Mouse (Mus musculus) kidney, adult 2 months (tissue): ENCODE data around the gene Dctd. TPM values are rescaled to one million over a fixed set of nuclear protein-coding genes. Genes with fewer than 3 reads are reported as not detected.

Experiments used
- DNase-seq: peaks from one replicate; pipeline ENCODE4 v3.0.0; 2021
- H3K27ac ChIP-seq: fragments of 200-500 bp; 2 replicates; pipeline ENCODE4 v1.5.1; 2012; ENCODE audit warnings: low read depth, low read length, control low read depth, inconsistent platforms; ENCODE audit not compliant: insufficient read depth
- H3K27me3 ChIP-seq: fragments of 200-500 bp; replicated peaks from 2 replicates; pipeline ENCODE4 v1.6.1; 2012; ENCODE audit warnings: mild to moderate bottlenecking, moderate library complexity, low read length, inconsistent platforms; ENCODE audit not compliant: control insufficient read depth, insufficient read depth
- H3K36me3 ChIP-seq: fragments of 200-500 bp; 2 replicates; pipeline ENCODE4 v1.6.1; 2012; ENCODE audit warnings: mild to moderate bottlenecking, moderate library complexity, low read length, inconsistent platforms; ENCODE audit not compliant: control insufficient read depth, insufficient read depth
- H3K4me1 ChIP-seq: fragments of 200-500 bp; 2 replicates; pipeline ENCODE4 v1.6.1; 2011; ENCODE audit warnings: low read length; ENCODE audit not compliant: control insufficient read depth, insufficient read depth
- H3K4me3 ChIP-seq: fragments of 200-500 bp; 2 replicates; pipeline ENCODE4 v1.5.1; 2011; ENCODE audit warnings: mild to moderate bottlenecking, low read depth, low read length, control low read depth; ENCODE audit not compliant: insufficient read depth
- CTCF ChIP-seq: fragments of 200-500 bp; conservative IDR thresholded peaks from 2 replicates; pipeline ENCODE4 v1.5.1; 2011; ENCODE audit warnings: low read depth, mild to moderate bottlenecking, control low read depth, low read length, moderate library complexity, mixed read lengths; ENCODE audit not compliant: insufficient read depth, insufficient read length
- POLR2A ChIP-seq: fragments of 200-500 bp; IDR thresholded peaks from one replicate; pipeline ENCODE4 v1.6.1; 2011; ENCODE audit warnings: low read depth, low read length, control low read depth
- WGBS: fragments of 180-500 bp; shearing (Covaris S2); methylation state at CpG from one replicate; pipeline ENCODE4 v1.1.7; 2018; 5-methylcytosine and 5-hydroxymethylcytosine counted together
- polyA plus RNA-seq: library from polyadenylated mRNA; depleted of rRNA; stranded (reverse); fragments of >200 nt; gene quantifications from 2 replicates; pipeline ENCODE4 v1.2.3, GENCODE M21; 2012

The Dctd gene
- polyA plus RNA-seq, 1 experiment, result 1.8 TPM

GRCm38 (mm10) chr8:48141023-48141422 lies 42.1 kb downstream of the Dctd start:
- WGBS, result 93% methylated on average over 5 of the region's 5 CpGs
- DNase-seq, result no peak
- H3K4me3 ChIP-seq, result no peak overlapping the region
- no peaks in the 10 kb centered on the region for H3K27me3 ChIP-seq
- H3K4me1 ChIP-seq, result no peaks in the 10 kb centered on the region
- H3K27ac ChIP-seq, result no peak overlapping the region
- H3K36me3 ChIP-seq, result no peaks in the 10 kb centered on the region
- no peak for TF ChIP-seq CTCF
- no peak for TF ChIP-seq POLR2A

GRCm38 (mm10) chr8:48145766-48146165 lies 46.9 kb downstream of the Dctd start:
- WGBS, result 70% methylated on average over 5 of the region's 5 CpGs
- no peak overlapping the region for H3K4me3 ChIP-seq

GRCm38 (mm10) chr8:48146449-48146848 lies 47.6 kb downstream of the Dctd start:
- TF ChIP-seq POLR2A, result no peak
- TF ChIP-seq CTCF, result no peak
- no peaks in the 10 kb centered on the region for H3K36me3 ChIP-seq
- H3K4me1 ChIP-seq, result no peaks in the 10 kb centered on the region
- H3K27me3 ChIP-seq, result no peaks in the 10 kb centered on the region
- no peak for DNase-seq
- H3K27ac ChIP-seq, result no peak overlapping the region
- 88% methylated on average over 10 of the region's 10 CpGs for WGBS
- H3K4me3 ChIP-seq, result no peak overlapping the region

More at GRCm38 (mm10) chr8:48145766-48146165, 46.9 kb downstream of the Dctd start:
- Histone ChIP-seq H3K27ac (no peak overlapping the region), H3K27me3 (no peaks in the 10 kb centered on the region), H3K4me1 (no peaks in the 10 kb centered on the region), H3K36me3 (no peaks in the 10 kb centered on the region)
- TF ChIP-seq CTCF (no peak), POLR2A (no peak)
- no peak for DNase-seq

GRCm38 (mm10) chr8:48152062-48152738 lies 53.3 kb downstream of the Dctd start:
- no peak for TF ChIP-seq POLR2A
- WGBS, result 42% methylated on average over 19 of the region's 19 CpGs
- no peak for DNase-seq

GRCm38 (mm10) chr8:48153360-48154121 lies 54.6 kb downstream of the Dctd start:
- no peak overlapping the region for H3K4me3 ChIP-seq
- no peaks in the 10 kb centered on the region for H3K4me1 ChIP-seq
- H3K27ac ChIP-seq, result no peak overlapping the region
- H3K36me3 ChIP-seq, result no peaks in the 10 kb centered on the region
- TF ChIP-seq POLR2A (no peak), CTCF (no peak)
- 22% methylated on average over 15 of the region's 15 CpGs for WGBS
- no peaks in the 10 kb centered on the region for H3K27me3 ChIP-seq
- DNase-seq, result peak; percentile 61

More at GRCm38 (mm10) chr8:48152062-48152738, 53.3 kb downstream of the Dctd start:
- no peaks in the 10 kb centered on the region for H3K4me1 ChIP-seq
- no peaks in the 10 kb centered on the region for H3K27me3 ChIP-seq
- H3K4me3 ChIP-seq, result no peak overlapping the region
- no peaks in the 10 kb centered on the region for H3K36me3 ChIP-seq
- H3K27ac ChIP-seq, result no peak overlapping the region

GRCm38 (mm10) chr8:48157718-48158117 lies 58.8 kb downstream of the Dctd start:
- Histone ChIP-seq H3K27me3 (no peaks in the 10 kb centered on the region), H3K36me3 (no peaks in the 10 kb centered on the region), H3K27ac (no peak overlapping the region), H3K4me3 (no peak overlapping the region), H3K4me1 (no peaks in the 10 kb centered on the region)
- DNase-seq, result no peak
- TF ChIP-seq POLR2A, result no peak
- TF ChIP-seq CTCF, result no peak
- 55% methylated on average over 10 of the region's 10 CpGs for WGBS

- H3K36me3 ChIP-seq, result no peaks in the 10 kb centered on the region
Observed at GRCm38 (mm10) chr8:48158560-48159217, 59.8 kb downstream of the Dctd start.

More at GRCm38 (mm10) chr8:48158560-48159217, 59.8 kb downstream of the Dctd start:
- TF ChIP-seq POLR2A, result no peak
- no peak for TF ChIP-seq CTCF
- no peaks in the 10 kb centered on the region for H3K4me1 ChIP-seq
- DNase-seq, result no peak
- H3K27ac ChIP-seq, result no peak overlapping the region
- H3K4me3 ChIP-seq, result no peak overlapping the region
- 18% methylated on average over 15 of the region's 15 CpGs for WGBS
- no peaks in the 10 kb centered on the region for H3K27me3 ChIP-seq
